Mouse (Mus musculus): ENCODE measurements at regions not wholly inside any gene's neighbourhood (a gene's known extent, or its start where the extent isn't known, plus 50 kb on each side); places are given as distances from the start of the nearest gene placed in this dataset.

DNA sequence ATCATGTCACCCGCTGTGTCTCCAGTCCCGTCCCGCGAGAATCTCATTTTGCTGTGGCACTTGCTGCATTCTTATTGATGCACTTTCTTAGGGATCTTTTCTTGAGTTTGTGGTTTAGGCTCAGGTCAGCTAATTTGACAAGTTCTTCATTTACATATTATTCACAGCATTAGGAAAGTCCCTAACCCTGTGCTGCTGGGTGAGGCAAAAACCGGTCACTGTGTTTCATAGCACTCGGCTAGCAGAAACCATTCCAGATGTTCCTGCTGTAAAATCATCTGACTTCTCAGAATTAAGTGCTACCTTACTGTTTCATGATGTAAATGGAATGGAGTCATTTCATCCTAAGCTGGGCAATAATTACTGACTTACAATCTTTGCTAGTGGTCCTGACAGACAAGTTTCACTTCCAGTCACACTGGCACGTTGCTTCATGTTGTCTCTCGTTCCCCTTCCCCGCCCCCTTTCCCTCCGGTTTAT lies 391.1 kb upstream of the Mmadhc start:
- ATAC-seq = peak; percentile 41

DNA sequence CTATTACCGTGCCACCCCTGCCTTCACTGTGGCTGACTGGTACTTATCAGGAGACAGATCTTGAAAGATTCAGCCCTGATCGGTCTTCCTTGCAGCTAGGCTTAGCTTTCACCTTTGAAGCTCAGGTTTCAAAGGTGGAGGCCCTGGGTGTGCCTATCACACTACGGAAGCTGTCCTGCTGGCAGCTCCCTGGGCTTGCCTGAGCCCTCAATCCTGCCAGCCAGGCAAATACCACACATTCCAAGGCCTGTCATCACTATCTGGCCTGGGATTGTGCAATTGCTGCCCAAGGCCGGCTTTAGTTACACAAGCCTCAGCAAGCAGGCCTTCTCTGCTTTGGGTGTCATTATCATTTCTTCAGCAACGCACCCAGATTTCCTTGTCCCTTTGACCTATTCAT lies 390.6 kb upstream of the Mmadhc start:
- TF ChIP-seq CTCF (IDR thresholded peaks at IDR 0.05; ENCODE audit: low read depth) = no peak
- no peak for TF ChIP-seq EP300 (IDR thresholded peaks at IDR 0.05; ENCODE audit: low read depth)
- no peaks in the 10 kb centered on the region for H3K4me1 ChIP-seq (ENCODE audit: insufficient read depth)
- H3K4me2 ChIP-seq (ENCODE audit: low read depth, low read length) = no peak overlapping the region
- no peaks in the 10 kb centered on the region for H3K9me3 ChIP-seq (ENCODE audit: low read length)
- peak; percentile 35 for DNase-seq
- H3K9ac ChIP-seq (replicated peaks) = no peak overlapping the region
- H3K27ac ChIP-seq (ENCODE audit: low read depth) = no peak overlapping the region
- peak; percentile 57; the same call in 1 of the 2 replicates for ATAC-seq
- no peaks in the 10 kb centered on the region for H3K36me3 ChIP-seq (replicated peaks; ENCODE audit: insufficient read depth, low read length)
- H3K4me3 ChIP-seq (ENCODE audit: low read depth, low read length) = no peak overlapping the region
- no peaks in the 10 kb centered on the region for H3K27me3 ChIP-seq (ENCODE audit: insufficient read depth, low read length)
- WGBS (ENCODE audit: insufficient replicate concordance) = 42% methylated on average over 5 of the region's 5 CpGs

More for the DNA sequence above, 391.1 kb upstream of the Mmadhc start:
- H3K4me3 ChIP-seq (ENCODE audit: low read depth, low read length) = no peak overlapping the region
- H3K9ac ChIP-seq (replicated peaks) = no peak overlapping the region
- H3K27me3 ChIP-seq (ENCODE audit: insufficient read depth, low read length) = no peaks in the 10 kb centered on the region
- TF ChIP-seq CTCF (IDR thresholded peaks at IDR 0.05; ENCODE audit: low read depth) = no peak
- TF ChIP-seq EP300 (IDR thresholded peaks at IDR 0.05; ENCODE audit: low read depth) = no peak
- WGBS (ENCODE audit: insufficient replicate concordance) = 77% methylated on average over 10 of the region's 10 CpGs
- H3K36me3 ChIP-seq (replicated peaks; ENCODE audit: insufficient read depth, low read length) = no peaks in the 10 kb centered on the region
- no peaks in the 10 kb centered on the region for H3K9me3 ChIP-seq (ENCODE audit: low read length)
- no peak for DNase-seq
- no peak overlapping the region for H3K4me2 ChIP-seq (ENCODE audit: low read depth, low read length)
- H3K4me1 ChIP-seq (ENCODE audit: insufficient read depth) = no peaks in the 10 kb centered on the region
- H3K27ac ChIP-seq (ENCODE audit: low read depth) = no peak overlapping the region

DNA sequence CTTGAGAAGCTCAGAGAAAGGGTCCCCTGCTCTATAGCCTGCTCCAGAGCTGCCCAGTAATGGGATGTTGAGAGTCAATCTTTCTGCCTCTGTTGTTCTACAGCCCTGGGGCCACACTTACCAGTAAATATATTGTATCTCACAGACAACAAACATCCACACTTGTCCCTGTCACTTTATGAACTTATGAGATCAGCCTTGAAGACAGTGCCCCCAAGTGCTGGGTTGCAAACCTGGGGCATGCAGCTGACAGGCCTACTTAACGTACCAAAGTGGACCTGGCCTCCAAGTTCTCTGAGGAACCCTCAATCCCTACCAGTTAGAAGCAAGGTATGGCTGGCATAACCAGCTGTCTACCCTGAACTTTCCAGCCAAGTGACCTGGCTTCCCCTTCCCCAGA lies 380.9 kb upstream of the Mmadhc start:
- no peaks in the 10 kb centered on the region for H3K4me1 ChIP-seq (ENCODE audit: insufficient read depth)
- H3K4me2 ChIP-seq (ENCODE audit: low read depth, low read length) = no peak overlapping the region
- no peak for DNase-seq
- H3K27me3 ChIP-seq (ENCODE audit: insufficient read depth, low read length) = no peaks in the 10 kb centered on the region
- H3K36me3 ChIP-seq (replicated peaks; ENCODE audit: insufficient read depth, low read length) = no peaks in the 10 kb centered on the region
- no peak overlapping the region for H3K4me3 ChIP-seq (ENCODE audit: low read depth, low read length)
- no peak for ATAC-seq
- H3K27ac ChIP-seq (ENCODE audit: low read depth) = no peak overlapping the region
- TF ChIP-seq CTCF (IDR thresholded peaks at IDR 0.05; ENCODE audit: low read depth) (no peak), EP300 (IDR thresholded peaks at IDR 0.05; ENCODE audit: low read depth) (no peak)
- H3K9ac ChIP-seq (replicated peaks) = no peak overlapping the region
- H3K9me3 ChIP-seq (ENCODE audit: low read length) = no peaks in the 10 kb centered on the region
- WGBS (ENCODE audit: insufficient replicate concordance) = 69% methylated on average over 1 of the region's 1 CpGs

DNA sequence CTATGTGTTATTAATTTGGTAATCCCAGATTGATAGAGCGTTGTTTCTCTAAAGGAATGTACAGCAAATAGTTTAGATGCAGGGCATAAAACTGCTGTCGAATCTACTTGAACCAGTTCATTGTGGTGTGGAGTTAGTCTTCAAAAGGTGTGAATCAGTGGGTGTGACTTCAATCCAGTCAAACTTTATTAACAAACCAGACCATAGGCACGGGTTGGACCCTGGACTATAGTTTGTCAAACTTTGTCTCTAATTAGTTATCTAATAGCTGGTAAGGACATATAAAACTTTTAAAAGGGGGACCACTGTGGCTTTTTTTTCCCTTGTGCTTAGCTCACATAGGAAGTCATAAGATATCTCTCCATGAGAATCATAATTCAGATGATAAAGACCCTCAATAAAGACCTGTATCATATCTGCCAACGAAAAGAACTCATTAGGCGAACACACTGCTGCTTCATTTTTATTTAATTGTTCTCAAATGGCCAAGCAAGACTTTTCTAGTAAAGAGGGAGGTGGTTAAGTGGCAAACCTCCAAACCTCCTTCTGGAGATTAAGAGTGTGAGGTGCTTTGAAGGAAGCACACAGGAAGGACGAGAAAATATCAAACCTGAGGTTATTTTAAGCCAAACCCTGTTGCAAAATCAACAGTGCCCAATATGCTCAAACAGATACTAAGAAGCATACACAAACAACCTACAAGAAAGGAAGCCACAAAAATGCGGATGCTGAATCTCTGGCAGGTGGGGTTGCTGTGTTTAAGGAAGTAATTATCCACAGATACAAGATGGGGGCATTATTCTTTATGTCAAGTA lies 379.3 kb upstream of the Mmadhc start:
- DNase-seq = no peak
- no peaks in the 10 kb centered on the region for H3K9me3 ChIP-seq (ENCODE audit: low read length)
- ATAC-seq = no peak
- H3K4me3 ChIP-seq (ENCODE audit: low read depth, low read length) = no peak overlapping the region
- WGBS (ENCODE audit: insufficient replicate concordance) = 61% methylated on average over 7 of the region's 7 CpGs
- H3K27me3 ChIP-seq (ENCODE audit: insufficient read depth, low read length) = no peaks in the 10 kb centered on the region
- no peak overlapping the region for H3K27ac ChIP-seq (ENCODE audit: low read depth)
- TF ChIP-seq CTCF (IDR thresholded peaks at IDR 0.05; ENCODE audit: low read depth) = no peak
- no peak for TF ChIP-seq EP300 (IDR thresholded peaks at IDR 0.05; ENCODE audit: low read depth)
- no peak overlapping the region for H3K9ac ChIP-seq (replicated peaks)
- no peaks in the 10 kb centered on the region for H3K4me1 ChIP-seq (ENCODE audit: insufficient read depth)
- no peak overlapping the region for H3K4me2 ChIP-seq (ENCODE audit: low read depth, low read length)
- no peaks in the 10 kb centered on the region for H3K36me3 ChIP-seq (replicated peaks; ENCODE audit: insufficient read depth, low read length)

- Histone ChIP-seq H3K27ac (ENCODE audit: low read depth) (no peak overlapping the region), H3K4me1 (ENCODE audit: insufficient read depth) (peaks cover 2% of the 10 kb centered on the region; the same call in 1 of the 2 replicates), H3K27me3 (ENCODE audit: insufficient read depth, low read length) (no peaks in the 10 kb centered on the region), H3K4me3 (ENCODE audit: low read depth, low read length) (no peak overlapping the region), H3K36me3 (replicated peaks; ENCODE audit: insufficient read depth, low read length) (no peaks in the 10 kb centered on the region), H3K4me2 (ENCODE audit: low read depth, low read length) (no peak overlapping the region), H3K9me3 (ENCODE audit: low read length) (no peaks in the 10 kb centered on the region), H3K9ac (replicated peaks) (no peak overlapping the region)
- DNase-seq = no peak
- no peak for ATAC-seq
- TF ChIP-seq EP300 (IDR thresholded peaks at IDR 0.05; ENCODE audit: low read depth) = no peak
- TF ChIP-seq CTCF (IDR thresholded peaks at IDR 0.05; ENCODE audit: low read depth) = no peak
- 71% methylated on average over 3 of the region's 3 CpGs for WGBS (ENCODE audit: insufficient replicate concordance)
Measured at GRCm38 (mm10) chr2:50674856-50675175, 378.2 kb upstream of the Mmadhc start.

DNA sequence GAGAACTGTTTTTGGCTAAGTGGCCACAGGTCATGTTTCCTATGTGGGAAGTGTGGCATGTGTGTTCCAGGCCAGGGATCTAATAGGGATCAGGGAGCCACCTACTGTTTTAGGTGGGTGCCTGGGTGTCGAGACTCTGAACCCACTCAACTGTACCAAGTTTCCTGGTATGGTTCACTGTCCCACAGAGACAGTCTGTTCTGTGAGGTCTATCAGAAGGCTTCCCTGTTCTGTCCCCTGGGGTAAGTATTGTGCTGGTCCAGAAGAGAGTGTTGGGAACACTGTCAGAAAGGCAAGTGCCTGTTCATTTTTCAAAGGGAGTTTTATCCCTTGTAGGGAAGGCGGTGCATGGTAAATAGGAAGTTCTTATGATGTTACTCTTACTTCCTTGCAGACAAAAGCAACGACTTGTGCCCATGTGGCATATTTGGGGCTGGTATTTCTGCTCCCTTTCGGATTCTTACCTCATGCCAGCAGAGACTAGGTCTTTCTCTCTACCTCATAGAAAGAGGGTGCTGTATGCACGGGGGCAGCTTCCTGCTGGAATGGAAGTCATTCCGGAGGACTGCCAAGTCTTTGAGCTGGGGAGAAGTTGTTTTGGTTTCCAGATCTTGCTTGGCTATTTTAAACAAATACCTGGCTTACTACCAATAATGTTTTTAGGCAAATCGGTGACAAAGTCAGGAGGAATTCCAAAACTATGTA lies 377.7 kb upstream of the Mmadhc start:
- no peaks in the 10 kb centered on the region for H3K27me3 ChIP-seq (ENCODE audit: insufficient read depth, low read length)
- DNase-seq = no peak
- no peaks in the 10 kb centered on the region for H3K36me3 ChIP-seq (replicated peaks; ENCODE audit: insufficient read depth, low read length)
- no peaks in the 10 kb centered on the region for H3K9me3 ChIP-seq (ENCODE audit: low read length)
- no peak for ATAC-seq
- WGBS (ENCODE audit: insufficient replicate concordance) = 69% methylated on average over 7 of the region's 7 CpGs
- TF ChIP-seq EP300 (IDR thresholded peaks at IDR 0.05; ENCODE audit: low read depth) = no peak
- TF ChIP-seq CTCF (IDR thresholded peaks at IDR 0.05; ENCODE audit: low read depth) = no peak
- H3K27ac ChIP-seq (ENCODE audit: low read depth) = no peak overlapping the region
- no peak overlapping the region for H3K4me3 ChIP-seq (ENCODE audit: low read depth, low read length)
- H3K4me2 ChIP-seq (ENCODE audit: low read depth, low read length) = no peak overlapping the region
- peaks cover 4% of the 10 kb centered on the region; the same call in 1 of the 2 replicates for H3K4me1 ChIP-seq (ENCODE audit: insufficient read depth)
- no peak overlapping the region for H3K9ac ChIP-seq (replicated peaks)

Measured in liver, postnatal 0 days (tissue).